Mouse (Mus musculus) hindbrain, embryonic 15.5 days (tissue): ENCODE measurements around the gene Gm26620. TPM values are rescaled to one million over a fixed set of nuclear protein-coding genes. Genes with fewer than 3 reads are reported as not detected.

ENCODE experiments used
- ATAC-seq: fragments of 200-750 bp; cut with Nextera tagmentation; 2 replicates; pipeline ENCODE4 v1.8.0; 2017; ENCODE audit warnings: low read depth, moderate number of reproducible peaks, moderate TSS enrichment; ENCODE audit not compliant: low FRiP score
- H3K27ac ChIP-seq: fragments of 300-500 bp; sonication (generic); replicated peaks from 2 replicates; pipeline ENCODE4 v1.5.1; 2015; ENCODE audit warnings: mild to moderate bottlenecking, inconsistent platforms
- H3K27me3 ChIP-seq: fragments of 300-500 bp; sonication (generic); 2 replicates; pipeline ENCODE4 v1.6.1; 2015; ENCODE audit warnings: control low read depth, inconsistent platforms
- H3K36me3 ChIP-seq: fragments of 300-500 bp; sonication (generic); 2 replicates; pipeline ENCODE4 v1.6.1; 2015; ENCODE audit warnings: control low read depth, inconsistent platforms
- H3K4me1 ChIP-seq: fragments of 300-500 bp; sonication (generic); replicated peaks from 2 replicates; pipeline ENCODE4 v1.6.1; 2015; ENCODE audit warnings: control low read depth, inconsistent platforms
- H3K4me2 ChIP-seq: fragments of 300-500 bp; sonication (generic); 2 replicates; pipeline ENCODE4 v1.6.1; 2015; ENCODE audit warnings: moderate library complexity, mild to moderate bottlenecking, inconsistent platforms
- H3K4me3 ChIP-seq: fragments of 300-500 bp; sonication (generic); 2 replicates; pipeline ENCODE4 v1.5.1; 2015; ENCODE audit warnings: mild to moderate bottlenecking, inconsistent platforms
- H3K9ac ChIP-seq: fragments of 300-500 bp; sonication (generic); 2 replicates; pipeline ENCODE4 v1.6.1; 2015; ENCODE audit warnings: inconsistent platforms
- H3K9me3 ChIP-seq: fragments of 300-500 bp; sonication (generic); 2 replicates; pipeline ENCODE4 v1.6.1; 2016; ENCODE audit warnings: control low read depth, inconsistent platforms
- WGBS: fragments of 180-500 bp; shearing (Covaris S2); methylation state at CpG from one replicate; pipeline ENCODE4 v1.1.7; 2015; 5-methylcytosine and 5-hydroxymethylcytosine counted together
- polyA plus RNA-seq: library from polyadenylated mRNA; unstranded; fragments of >200 nt; fragmentation: Nextera tagmentation; extraction: Ambion mirVana; gene quantifications from 2 replicates; pipeline ENCODE4 v1.2.1, GENCODE M21; 2015

Gm26620 gene
- polyA plus RNA-seq, 1 experiment from 2014 or later: 1.2 TPM

DNA sequence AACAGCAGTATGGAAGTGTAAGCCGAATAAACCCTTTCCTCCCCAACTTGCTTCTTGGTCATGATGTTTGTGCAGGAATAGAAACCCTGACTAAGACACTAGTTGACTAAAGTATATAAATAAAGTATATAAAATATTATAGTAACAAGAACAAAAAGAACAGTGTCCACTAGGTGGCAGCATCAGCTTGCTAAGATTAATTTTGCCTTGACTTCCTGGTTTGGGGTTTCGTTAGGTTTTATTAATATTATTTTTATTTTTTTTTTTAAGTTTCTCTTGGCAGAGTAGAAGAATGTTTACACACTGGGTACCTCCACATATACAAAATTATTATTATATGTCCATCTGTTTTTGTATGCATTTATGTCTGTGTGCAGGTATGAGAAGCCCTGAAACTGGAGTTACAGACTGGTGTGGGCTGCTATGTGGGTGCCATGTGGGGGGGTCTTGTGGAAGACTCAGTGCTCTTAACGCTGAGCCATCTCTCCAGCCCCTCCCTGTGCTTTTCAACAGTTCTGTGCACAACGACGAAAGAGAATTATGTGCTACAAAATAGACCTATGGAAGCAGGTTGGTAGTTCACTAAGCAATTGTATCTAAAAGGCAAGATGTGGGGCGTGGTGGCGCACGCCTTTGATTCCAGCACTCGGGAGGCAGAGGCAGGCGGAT, 16.1 kb downstream of the Gm26620 start:
- H3K4me3 ChIP-seq: no peak overlapping the region
- WGBS: 39% methylated on average over 10 of the region's 10 CpGs
- no peaks in the 10 kb centered on the region for H3K36me3 ChIP-seq
- ATAC-seq: peak; percentile 77
- peak overlapping the region; percentile 31; the same call in 1 of the 2 replicates for H3K4me2 ChIP-seq
- peaks cover 19% of the 10 kb centered on the region for H3K27me3 ChIP-seq
- no peak overlapping the region for H3K9ac ChIP-seq
- H3K9me3 ChIP-seq: no peaks in the 10 kb centered on the region
- no peaks in the 10 kb centered on the region for H3K4me1 ChIP-seq
- H3K27ac ChIP-seq: no peak overlapping the region

DNA sequence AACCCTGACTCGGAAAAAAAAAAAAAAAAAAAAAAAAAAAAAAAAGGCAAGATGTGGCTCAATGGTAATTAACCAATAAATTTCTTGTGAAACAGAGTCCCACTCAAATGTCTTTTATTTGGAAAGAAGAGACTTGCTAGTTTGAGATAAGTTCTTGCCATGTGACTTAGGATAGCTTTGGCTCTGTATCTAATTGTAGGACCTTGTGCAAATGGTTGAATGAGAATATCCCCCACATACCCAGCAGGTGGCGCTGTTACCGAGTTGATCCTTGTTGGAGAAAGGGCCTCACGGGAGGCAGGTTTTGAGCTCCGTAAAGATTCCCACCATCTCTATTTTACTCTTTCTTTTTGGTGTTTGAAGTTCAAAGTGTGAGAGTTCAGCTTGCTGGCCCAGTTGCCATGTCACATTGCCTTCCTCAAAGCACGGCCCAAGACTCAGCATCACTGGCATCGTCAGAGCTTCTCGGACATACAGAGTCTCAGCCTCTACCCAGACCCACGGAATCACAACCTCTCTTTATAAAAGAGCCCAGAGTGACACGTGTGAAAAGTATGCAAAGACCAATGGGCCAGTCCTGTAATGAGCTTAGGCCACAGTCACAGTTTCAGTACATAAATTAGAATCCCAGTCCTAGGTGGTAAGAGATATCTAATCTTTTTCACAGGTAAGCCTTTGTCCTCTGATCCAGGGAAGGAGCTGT, 16.8 kb downstream of the Gm26620 start:
- H3K27me3 ChIP-seq: peaks cover 25% of the 10 kb centered on the region
- no peaks in the 10 kb centered on the region for H3K36me3 ChIP-seq
- no peak overlapping the region for H3K27ac ChIP-seq
- peak; percentile 64 for ATAC-seq
- peak overlapping the region; percentile 32 for H3K4me2 ChIP-seq
- no peaks in the 10 kb centered on the region for H3K4me1 ChIP-seq
- 0 out of 2 replicates have a peak overlapping the region, but pooled peaks have one; percentile 4 for H3K4me3 ChIP-seq
- H3K9me3 ChIP-seq: no peaks in the 10 kb centered on the region
- no peak overlapping the region for H3K9ac ChIP-seq
- 30% methylated on average over 10 of the region's 10 CpGs for WGBS

DNA sequence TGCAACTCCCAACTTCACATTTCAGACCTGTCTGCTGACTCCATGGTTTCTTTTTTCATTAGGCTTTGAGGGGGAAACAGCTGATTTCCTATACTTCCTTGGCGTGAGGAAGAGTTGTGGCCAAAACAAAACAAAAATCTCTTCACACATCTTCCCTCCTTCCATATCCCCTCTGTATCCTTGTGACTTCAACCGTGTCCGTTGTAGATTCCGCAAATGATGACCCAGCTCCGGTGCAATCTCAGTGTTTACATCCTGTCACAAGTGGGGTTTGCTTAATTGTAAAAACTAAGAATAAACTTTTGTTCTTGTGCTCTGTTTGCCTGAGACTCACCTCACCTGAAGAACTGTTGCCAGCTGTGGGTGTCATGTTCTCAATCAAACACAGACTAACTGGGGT, 18.6 kb downstream of the Gm26620 start:
- H3K27me3 ChIP-seq: peaks cover 19% of the 10 kb centered on the region
- no peaks in the 10 kb centered on the region for H3K36me3 ChIP-seq
- peaks cover 14% of the 10 kb centered on the region for H3K4me1 ChIP-seq
- 85% methylated on average over 5 of the region's 5 CpGs for WGBS
- H3K9me3 ChIP-seq: no peaks in the 10 kb centered on the region
- H3K4me3 ChIP-seq: no peak overlapping the region
- H3K4me2 ChIP-seq: no peak overlapping the region
- ATAC-seq: no peak
- no peak overlapping the region for H3K9ac ChIP-seq
- no peak overlapping the region for H3K27ac ChIP-seq

GRCm38 (mm10) chr1:170907111-170907455, 22.2 kb downstream of the Gm26620 start:
- H3K4me1 ChIP-seq: peaks cover 17% of the 10 kb centered on the region
- ATAC-seq: peak; percentile 36; the same call in 1 of the 2 replicates
- H3K4me3 ChIP-seq: peak overlapping the region; percentile 52
- peaks cover 29% of the 10 kb centered on the region for H3K27me3 ChIP-seq
- peak overlapping the region; percentile 90 for H3K4me2 ChIP-seq
- peak overlapping the region; percentile 59 for H3K9ac ChIP-seq
- H3K27ac ChIP-seq: 0 out of 2 replicates have a peak overlapping the region, but pooled peaks have one; percentile 15
- H3K36me3 ChIP-seq: no peaks in the 10 kb centered on the region
- 18% methylated on average over 11 of the region's 11 CpGs for WGBS
- no peaks in the 10 kb centered on the region for H3K9me3 ChIP-seq

DNA sequence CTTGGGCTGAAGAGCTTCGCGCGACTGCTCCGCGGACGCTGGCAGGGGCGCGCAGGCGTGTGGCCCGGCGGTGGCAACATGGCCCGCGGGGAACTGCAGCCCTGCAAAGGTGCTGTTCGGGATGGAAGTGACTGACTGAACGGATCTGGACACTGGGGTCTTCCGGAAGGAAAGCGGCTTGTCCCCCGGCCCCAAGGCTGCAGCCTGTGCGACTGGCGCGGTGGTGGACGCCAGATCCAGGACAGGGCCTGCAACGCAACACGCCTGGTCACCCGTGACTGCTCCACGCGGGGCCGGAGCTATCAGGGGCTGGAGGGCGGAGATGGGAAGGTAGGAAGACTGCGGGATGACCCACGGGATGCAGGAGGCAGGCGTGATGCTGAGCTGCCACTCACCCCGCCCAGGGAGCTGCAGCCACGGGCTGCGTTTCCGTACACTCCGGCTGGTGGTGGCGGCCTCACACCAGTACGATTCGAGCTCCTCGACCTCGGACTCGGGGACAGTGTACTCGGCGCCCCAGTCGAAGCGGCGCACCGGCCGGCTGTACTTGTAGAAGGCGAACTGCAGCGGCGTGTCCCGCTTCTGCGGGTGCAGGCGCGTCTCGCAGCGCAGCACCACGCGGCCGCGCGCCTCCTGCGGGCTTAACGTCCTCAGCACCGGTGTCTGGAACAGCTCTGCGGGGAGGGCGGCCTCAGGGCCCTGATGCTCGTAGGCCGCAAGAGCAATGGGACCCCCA, 22.8 kb downstream of the Gm26620 start:
- no peaks in the 10 kb centered on the region for H3K9me3 ChIP-seq
- WGBS: under 1% methylated on average over 70 of the region's 71 CpGs
- peaks cover 17% of the 10 kb centered on the region for H3K4me1 ChIP-seq
- ATAC-seq: peak; percentile 83
- peak overlapping the region; percentile 59 for H3K9ac ChIP-seq
- no peaks in the 10 kb centered on the region for H3K36me3 ChIP-seq
- H3K27ac ChIP-seq: 0 out of 2 replicates have a peak overlapping the region, but pooled peaks have one; percentile 9
- peak overlapping the region; percentile 52 for H3K4me3 ChIP-seq
- peaks cover 29% of the 10 kb centered on the region for H3K27me3 ChIP-seq
- peak overlapping the region; percentile 90 for H3K4me2 ChIP-seq

DNA sequence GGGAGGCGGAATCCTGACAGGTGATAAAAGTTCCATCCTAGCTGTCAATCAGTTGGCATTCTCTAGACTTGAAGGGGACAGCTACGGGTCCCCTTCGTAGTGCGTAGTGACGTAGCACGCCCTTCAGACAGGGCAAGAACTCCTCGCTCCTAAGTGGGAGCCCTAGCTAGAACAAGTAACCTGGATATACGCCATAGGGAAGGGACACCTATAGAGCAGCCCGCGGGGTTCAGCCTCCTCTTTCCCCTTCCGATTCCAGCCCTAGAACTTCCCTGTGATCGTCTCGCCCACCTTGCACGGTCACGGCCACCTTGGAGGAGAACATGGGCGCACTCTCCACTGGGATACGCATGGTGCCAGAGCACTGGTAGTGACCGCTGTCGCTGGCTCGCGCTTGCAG, 23.5 kb downstream of the Gm26620 start:
- peaks cover 23% of the 10 kb centered on the region for H3K27me3 ChIP-seq
- H3K4me3 ChIP-seq: peak overlapping the region; percentile 52
- H3K36me3 ChIP-seq: no peaks in the 10 kb centered on the region
- peaks cover 17% of the 10 kb centered on the region for H3K4me1 ChIP-seq
- H3K27ac ChIP-seq: no peak overlapping the region
- H3K9me3 ChIP-seq: no peaks in the 10 kb centered on the region
- ATAC-seq: peak; percentile 80
- 3% methylated on average over 21 of the region's 21 CpGs for WGBS
- H3K9ac ChIP-seq: peak overlapping the region; percentile 59
- H3K4me2 ChIP-seq: peak overlapping the region; percentile 90

DNA sequence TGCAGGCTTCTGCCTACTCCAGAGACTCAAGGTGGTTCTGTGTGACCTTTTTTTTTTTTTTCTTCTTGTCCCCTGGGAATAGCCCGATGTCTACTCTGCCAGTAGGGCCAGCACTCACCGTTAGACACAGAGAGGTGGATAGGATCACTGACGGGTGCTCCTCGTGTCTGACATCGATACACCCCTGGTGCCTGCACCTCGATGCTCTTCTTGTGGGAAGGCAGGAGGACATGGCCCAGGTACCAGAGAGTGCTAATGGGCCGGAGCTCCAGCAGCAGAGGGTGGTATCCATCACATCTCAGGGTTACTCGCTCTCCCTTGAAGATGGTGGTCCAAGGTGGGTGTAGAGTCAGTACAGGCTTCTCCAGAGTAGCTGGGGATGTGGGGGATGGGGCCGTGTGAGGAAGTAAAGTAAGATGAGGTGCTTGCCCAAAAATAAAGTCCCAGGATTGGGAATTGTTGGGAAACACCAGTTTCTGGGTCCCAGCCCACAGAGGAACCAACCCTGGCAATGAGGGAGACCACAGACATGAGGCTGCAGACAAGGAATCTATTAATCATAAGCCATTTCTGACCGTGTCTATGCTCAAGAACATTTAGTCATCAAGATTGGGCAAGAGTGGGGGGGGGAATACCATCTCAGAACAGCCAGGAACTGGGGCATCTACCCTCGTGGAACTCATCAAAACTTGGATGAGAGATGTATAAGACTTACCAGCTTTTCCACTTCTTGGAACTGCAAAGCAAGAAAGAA, 27.2 kb downstream of the Gm26620 start:
- no peak overlapping the region for H3K4me3 ChIP-seq
- ATAC-seq: no peak
- no peak overlapping the region for H3K4me2 ChIP-seq
- no peak overlapping the region for H3K9ac ChIP-seq
- no peaks in the 10 kb centered on the region for H3K9me3 ChIP-seq
- peaks cover 15% of the 10 kb centered on the region for H3K4me1 ChIP-seq
- H3K27me3 ChIP-seq: peaks cover 14% of the 10 kb centered on the region
- no peaks in the 10 kb centered on the region for H3K36me3 ChIP-seq
- no peak overlapping the region for H3K27ac ChIP-seq
- 81% methylated on average over 11 of the region's 11 CpGs for WGBS

DNA sequence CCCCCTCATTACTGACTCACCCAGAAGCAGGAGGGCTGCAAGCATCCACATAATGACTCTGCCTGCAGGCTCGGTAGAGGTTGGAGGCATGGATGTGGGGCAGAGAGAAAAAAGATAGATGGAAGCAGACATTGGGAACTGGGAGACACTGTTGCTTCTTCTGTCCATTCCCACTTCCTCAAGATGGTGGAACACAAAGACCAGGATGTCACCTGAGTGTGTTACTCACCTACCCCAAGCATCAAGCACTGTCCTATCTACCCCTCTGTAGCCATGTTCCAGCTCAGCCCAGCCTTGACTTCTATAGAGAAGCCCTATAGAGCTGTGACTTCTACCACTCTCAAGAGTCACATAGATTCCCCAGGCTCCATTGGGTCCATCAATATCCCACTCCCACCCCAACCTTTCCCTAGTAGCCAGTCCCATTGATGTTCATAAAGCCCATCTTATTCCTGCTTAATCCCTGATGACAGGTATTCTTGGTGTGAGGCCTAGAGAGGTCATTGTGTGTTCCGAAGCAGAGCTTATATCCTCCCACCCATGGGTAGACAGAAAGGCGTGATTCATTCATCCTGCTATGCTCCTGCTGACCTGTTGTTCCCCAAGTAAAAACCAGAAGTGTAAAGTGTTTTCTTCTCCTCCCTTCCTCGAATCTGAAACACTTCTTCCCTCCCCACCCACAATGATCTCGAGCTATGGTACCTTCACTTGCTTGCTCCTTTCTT, 28.2 kb downstream of the Gm26620 start, which contains the start of gene Fcrlb:
Fcrlb (minus strand) TSS at position 51 of the 725 bp plus-strand sequence.
- Histone ChIP-seq H3K27me3 (peaks cover 14% of the 10 kb centered on the region), H3K9ac (no peak within 1 kb of the TSS), H3K27ac (no peak within 1 kb of the TSS), H3K36me3 (no peaks in the 10 kb centered on the region), H3K4me1 (peaks cover 7% of the 10 kb centered on the region), H3K4me2 (no peak within 1 kb of the TSS), H3K4me3 (no peak within 1 kb of the TSS), H3K9me3 (no peaks in the 10 kb centered on the region)
- no peak for ATAC-seq
- WGBS: 73% methylated on average over 5 of the region's 5 CpGs

GRCm38 (mm10) chr1:170915657-170916056, 30.8 kb downstream of the Gm26620 start:
- ATAC-seq: no peak
- H3K9me3 ChIP-seq: no peaks in the 10 kb centered on the region
- WGBS: 75% methylated on average over 5 of the region's 5 CpGs
- H3K4me2 ChIP-seq: no peak overlapping the region
- no peaks in the 10 kb centered on the region for H3K4me1 ChIP-seq
- H3K36me3 ChIP-seq: no peaks in the 10 kb centered on the region
- H3K27ac ChIP-seq: no peak overlapping the region
- no peaks in the 10 kb centered on the region for H3K27me3 ChIP-seq
- no peak overlapping the region for H3K4me3 ChIP-seq
- no peak overlapping the region for H3K9ac ChIP-seq

DNA sequence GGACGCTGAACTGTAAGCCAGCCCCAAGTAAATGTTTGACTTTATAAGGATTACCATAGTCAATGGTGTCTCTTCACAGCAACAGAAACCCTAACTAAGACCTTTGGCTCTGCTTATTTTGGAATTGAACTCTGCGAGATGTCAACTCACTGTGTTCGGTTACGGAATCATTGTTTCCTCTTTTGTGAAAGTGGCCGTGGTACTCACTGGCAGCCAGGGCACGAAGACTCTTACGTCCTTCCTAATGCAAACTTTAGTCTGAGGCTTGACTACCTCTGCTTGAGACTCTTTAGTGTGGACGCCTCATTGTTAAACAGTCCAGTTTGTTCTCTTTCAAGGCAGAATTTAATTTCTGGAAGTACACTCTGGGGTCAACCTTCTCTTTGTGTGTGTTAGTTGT, 34.4 kb downstream of the Gm26620 start:
- no peak overlapping the region for H3K4me2 ChIP-seq
- H3K27ac ChIP-seq: no peak overlapping the region
- H3K9me3 ChIP-seq: no peaks in the 10 kb centered on the region
- no peaks in the 10 kb centered on the region for H3K4me1 ChIP-seq
- H3K9ac ChIP-seq: no peak overlapping the region
- H3K4me3 ChIP-seq: no peak overlapping the region
- H3K36me3 ChIP-seq: no peaks in the 10 kb centered on the region
- 89% methylated on average over 8 of the region's 8 CpGs for WGBS
- H3K27me3 ChIP-seq: no peaks in the 10 kb centered on the region
- no peak for ATAC-seq

DNA sequence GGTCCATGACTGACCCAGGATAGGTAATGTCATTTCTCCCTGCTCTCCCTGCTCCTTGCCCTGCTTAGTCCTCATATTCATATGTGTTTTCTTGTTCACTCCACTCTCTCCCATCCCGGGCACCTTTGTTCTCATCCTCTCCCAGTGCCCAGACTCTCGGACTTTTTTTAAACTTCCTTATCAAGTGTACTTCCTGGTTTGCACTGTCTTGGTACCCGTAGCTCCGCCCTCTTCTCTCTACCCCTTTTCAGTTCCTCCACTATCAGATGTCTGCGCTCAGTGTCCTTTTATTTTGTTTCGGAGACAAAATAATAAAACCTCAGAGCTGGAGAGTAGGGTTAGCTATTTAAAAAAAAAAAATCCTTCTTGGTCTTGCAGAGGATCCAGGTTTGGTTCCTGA, 39.6 kb downstream of the Gm26620 start:
- no peak for ATAC-seq

More for the DNA sequence above, 39.6 kb downstream of the Gm26620 start:
- Histone ChIP-seq H3K27ac (no peak overlapping the region), H3K27me3 (no peaks in the 10 kb centered on the region), H3K9me3 (no peaks in the 10 kb centered on the region), H3K9ac (no peak overlapping the region), H3K36me3 (no peaks in the 10 kb centered on the region), H3K4me2 (no peak overlapping the region), H3K4me1 (no peaks in the 10 kb centered on the region), H3K4me3 (no peak overlapping the region)
- WGBS: 84% methylated on average over 6 of the region's 6 CpGs
